Mouse (Mus musculus): ENCODE results near the gene Stambpl1. TPM values are rescaled to one million over a fixed set of nuclear protein-coding genes. Genes with fewer than 3 reads are reported as not detected.

Gene Stambpl1
- total RNA-seq (2021) = 1 to 10 TPM; 3.9 to 4.4 TPM
- long read RNA-seq, experiment 1, partial matches to known transcripts = 0 of 2 reads
- long read RNA-seq, experiment 1, other reads (novel, unspliced or antisense) = 1 of 2 reads
- long read RNA-seq, experiment 2, partial matches to known transcripts = 0 of 3 reads
- long read RNA-seq, experiment 2, other reads (novel, unspliced or antisense) = 1 of 3 reads

GRCm38 (mm10) chr19:34192008-34192963 lies at the start of gene Stambpl1:
Gene Stambpl1 (plus strand): TSS chr19:34192229.
- DNase-seq (ENCODE audit: low spot score in 2 of 2) = peak; percentile 50 to 74

GRCm38 (mm10) chr19:34148421-34148820 lies 43.6 kb upstream of the Stambpl1 start:
- DNase-seq (ENCODE audit: low spot score in 2 of 2) = no peak

GRCm38 (mm10) chr19:34151909-34152308 lies 40.1 kb upstream of the Stambpl1 start:
- DNase-seq (ENCODE audit: low spot score in 2 of 2) = no peak

GRCm38 (mm10) chr19:34153263-34154144 lies 38.5 kb upstream of the Stambpl1 start:
- DNase-seq (ENCODE audit: low spot score in 2 of 2) = no peak

- no peak for DNase-seq (ENCODE audit: low spot score in 2 of 2)
These were observed 29.3 kb upstream of the Stambpl1 start for GRCm38 (mm10) chr19:34162693-34163092.

- DNase-seq (ENCODE audit: low spot score in 2 of 2) = no peak
These were observed 26.1 kb upstream of the Stambpl1 start, which contains the start of gene Ankrd22 for GRCm38 (mm10) chr19:34165891-34166290. Gene Ankrd22 (minus strand): TSS chr19:34166053.

GRCm38 (mm10) chr19:34166386-34166785 lies 25.6 kb upstream of the Stambpl1 start:
- DNase-seq (ENCODE audit: low spot score in 2 of 2) = no peak

GRCm38 (mm10) chr19:34167896-34168661 lies 23.9 kb upstream of the Stambpl1 start:
- no peak for DNase-seq (ENCODE audit: low spot score in 2 of 2)

- DNase-seq (ENCODE audit: low spot score in 2 of 2) = no peak
These were observed 22.9 kb upstream of the Stambpl1 start for GRCm38 (mm10) chr19:34169121-34169520.

- DNase-seq (ENCODE audit: low spot score in 2 of 2) = no peak
These were observed 20.9 kb upstream of the Stambpl1 start for GRCm38 (mm10) chr19:34171167-34171566.

GRCm38 (mm10) chr19:34174004-34174403 lies 18.0 kb upstream of the Stambpl1 start:
- no peak for DNase-seq (ENCODE audit: low spot score in 2 of 2)

- no peak for DNase-seq (ENCODE audit: low spot score in 2 of 2)
These were observed 12.9 kb upstream of the Stambpl1 start for GRCm38 (mm10) chr19:34179136-34179535.

GRCm38 (mm10) chr19:34180316-34180715 lies 11.7 kb upstream of the Stambpl1 start:
- no peak for DNase-seq (ENCODE audit: low spot score in 2 of 2)

- no peak for DNase-seq (ENCODE audit: low spot score in 2 of 2)
These were observed 10.8 kb upstream of the Stambpl1 start for GRCm38 (mm10) chr19:34181234-34181633.

- no peak for DNase-seq (ENCODE audit: low spot score in 2 of 2)
These were observed 9.5 kb upstream of the Stambpl1 start for GRCm38 (mm10) chr19:34182490-34182889.

GRCm38 (mm10) chr19:34186845-34187244 lies 5.2 kb upstream of the Stambpl1 start:
- DNase-seq (ENCODE audit: low spot score in 2 of 2) = no peak

GRCm38 (mm10) chr19:34191645-34192007 lies 403 bp upstream of the Stambpl1 start:
- no peak for DNase-seq (ENCODE audit: low spot score in 2 of 2)

- DNase-seq (ENCODE audit: low spot score in 2 of 2) = peak in 1 of 2 experiments; percentile 18
These were observed 1.1 kb downstream of the Stambpl1 start for GRCm38 (mm10) chr19:34193149-34193548.

- no peak for DNase-seq (ENCODE audit: low spot score in 2 of 2)
These were observed 1.7 kb downstream of the Stambpl1 start for GRCm38 (mm10) chr19:34193683-34194082.

- DNase-seq (ENCODE audit: low spot score in 2 of 2) = no peak
These were observed 2.2 kb downstream of the Stambpl1 start for GRCm38 (mm10) chr19:34194132-34194745.

Data from gastrocnemius, postnatal 4 days (tissue).